Mouse (Mus musculus) T-cell, adult 2 months (primary cell): Measurements from ENCODE around the gene Asb6.

Experiments used
- DNase-seq: peaks from one replicate; pipeline ENCODE4 v3.0.0; 2022; ENCODE audit warnings: low spot score

The Asb6 gene

GRCm38 (mm10) chr2:30830283-30830795 lies at the start of gene Asb6:
Asb6 (minus strand) TSS chr2:30830333.
- no peak for DNase-seq

- DNase-seq, result no peak
Observed at GRCm38 (mm10) chr2:30879481-30879880, 49.3 kb upstream of the Asb6 start.

DNA sequence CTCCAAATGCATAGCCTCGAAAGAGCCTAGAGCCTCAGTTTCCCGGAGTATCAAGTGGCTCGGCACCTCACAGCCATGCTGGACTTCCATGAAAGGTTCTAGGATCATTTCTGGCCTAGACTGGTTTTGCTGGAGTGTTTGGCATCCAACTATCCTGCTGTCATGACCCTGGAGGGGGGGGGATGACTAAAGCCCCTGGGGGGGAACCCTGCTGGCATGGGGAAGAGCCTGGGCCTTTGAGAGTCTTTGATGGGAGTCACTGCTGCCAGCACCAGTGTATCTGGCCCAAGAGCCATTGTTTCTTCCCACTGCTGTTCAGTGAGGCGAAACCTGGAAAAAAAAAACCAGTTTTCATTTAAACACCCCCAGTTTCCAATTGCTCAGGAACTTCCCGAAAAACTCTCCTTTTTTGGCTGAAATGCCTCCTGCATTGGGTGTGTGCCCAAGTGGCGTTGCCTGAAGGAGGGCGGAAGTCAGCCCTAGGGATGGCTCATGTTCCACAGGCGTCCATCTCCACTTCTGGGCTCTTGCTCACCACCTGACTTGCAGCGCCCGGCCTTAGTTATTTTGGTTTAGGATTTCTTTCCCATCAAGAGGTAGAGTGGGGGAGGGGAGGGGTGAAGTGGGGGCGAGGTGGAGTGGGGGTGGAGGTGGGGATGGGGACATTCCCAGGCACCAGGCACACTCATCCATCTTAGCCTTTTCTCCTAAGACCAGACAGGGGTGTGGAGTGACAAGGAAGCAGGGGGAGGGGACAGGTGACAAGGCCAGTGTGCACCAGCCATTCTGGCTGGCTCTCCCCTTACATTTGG lies 45.7 kb upstream of the Asb6 start:
- DNase-seq, result no peak

- DNase-seq, result no peak
Observed at GRCm38 (mm10) chr2:30875096-30875495, 45.0 kb upstream of the Asb6 start.

- DNase-seq, result no peak
Observed at GRCm38 (mm10) chr2:30874445-30874844, 44.3 kb upstream of the Asb6 start.

DNA sequence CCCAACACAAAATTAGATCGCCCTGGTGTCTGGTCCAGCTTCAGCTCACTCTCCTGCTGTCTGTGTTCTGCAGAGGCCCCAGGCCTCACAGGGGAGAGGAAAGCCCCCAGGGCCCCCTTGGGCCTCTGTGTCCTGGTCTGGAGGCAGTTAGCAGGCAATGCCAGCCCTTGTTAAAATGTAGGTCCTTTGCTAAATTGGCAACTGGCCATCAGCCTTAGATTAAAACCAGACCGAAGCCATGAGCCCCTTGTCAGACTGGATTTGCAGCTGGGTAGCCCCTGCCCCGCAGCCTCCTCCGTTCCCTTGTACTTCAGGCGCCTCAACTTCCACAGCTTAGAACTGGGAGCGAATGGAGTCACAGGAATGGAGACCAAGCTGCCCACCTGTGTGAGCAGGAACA lies 42.5 kb upstream of the Asb6 start:
- DNase-seq, result no peak

DNA sequence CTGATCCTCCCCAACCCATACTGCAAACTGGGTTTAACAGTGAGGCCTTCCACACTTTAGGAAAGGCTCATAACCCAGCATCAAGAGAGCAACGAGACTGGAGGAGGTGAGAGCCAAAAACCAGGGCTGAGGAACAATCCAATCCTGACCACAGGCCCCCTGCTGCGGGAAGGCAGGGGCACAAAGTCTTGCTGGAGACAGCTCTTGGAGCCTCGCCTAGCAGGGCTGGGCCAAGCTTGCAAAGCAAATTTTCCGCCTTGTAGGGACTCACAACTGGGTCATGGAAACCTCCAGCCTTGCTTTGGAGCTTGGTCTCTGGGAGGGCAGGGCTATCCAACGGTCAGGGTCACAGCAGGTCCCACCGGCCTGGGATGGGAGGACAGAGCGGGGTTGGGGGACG lies 40.7 kb upstream of the Asb6 start:
- DNase-seq, result no peak

DNA sequence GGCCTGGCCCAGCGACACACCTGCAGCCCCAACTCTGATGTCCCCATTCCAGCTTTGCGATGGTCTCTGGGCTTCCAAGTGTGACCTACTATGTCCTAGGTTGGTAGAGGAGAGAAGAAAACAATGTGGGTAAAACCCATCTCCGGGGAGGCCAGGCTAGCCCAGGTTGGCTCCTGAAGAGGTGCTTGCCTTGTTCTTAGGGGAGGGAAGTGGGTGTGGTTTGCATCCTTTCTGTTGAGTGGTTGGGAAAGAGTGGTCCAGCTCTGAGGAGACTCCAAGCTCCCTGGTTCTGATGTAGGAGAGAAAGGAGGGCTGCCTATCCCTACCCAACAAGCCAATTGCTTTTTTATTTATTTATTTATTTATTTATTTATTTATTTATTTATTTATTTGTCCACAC lies 35.3 kb upstream of the Asb6 start:
- DNase-seq, result no peak

GRCm38 (mm10) chr2:30864968-30865381 lies 34.8 kb upstream of the Asb6 start:
- no peak for DNase-seq

DNA sequence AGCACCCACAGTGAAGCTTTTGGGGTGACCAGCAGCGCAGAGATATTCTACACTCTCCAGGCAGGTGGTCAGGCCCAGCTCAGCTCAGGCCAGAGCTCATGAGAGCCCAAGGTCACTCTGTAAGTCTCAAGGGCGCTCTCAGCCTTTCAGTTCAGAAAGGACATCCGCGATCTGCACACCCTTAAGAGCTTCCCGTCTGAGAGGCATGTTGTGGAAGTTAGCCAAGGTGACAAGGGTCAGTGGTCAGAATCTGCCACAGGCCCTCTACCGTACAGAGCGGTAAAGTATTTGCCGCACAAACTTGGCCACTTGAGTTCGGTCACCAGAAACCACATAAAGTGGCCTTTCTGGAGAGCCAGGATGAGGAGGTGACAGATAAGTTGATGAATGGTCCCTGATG lies 33.4 kb upstream of the Asb6 start:
- no peak for DNase-seq

- no peak for DNase-seq
Observed at GRCm38 (mm10) chr2:30862081-30862480, 31.9 kb upstream of the Asb6 start.

DNA sequence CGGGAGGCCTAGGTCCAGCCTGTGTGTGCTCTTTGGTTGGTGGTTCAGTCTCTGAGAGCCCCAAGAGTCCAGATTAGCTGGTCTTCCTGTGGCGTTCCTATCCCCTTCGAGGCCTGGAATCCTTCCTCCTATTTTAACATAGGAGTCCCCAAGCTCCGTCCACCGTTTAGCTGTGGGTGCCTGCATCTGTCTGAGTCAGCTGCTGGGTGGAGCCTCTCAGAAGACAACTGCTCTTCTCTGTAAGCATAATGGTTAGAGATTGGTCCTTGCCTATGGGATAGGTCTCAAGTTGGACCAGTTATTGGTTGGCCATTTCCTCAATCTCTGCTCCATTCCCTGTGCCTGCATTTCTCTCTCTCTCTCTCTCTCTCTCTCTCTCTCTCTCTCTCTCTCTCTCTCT lies 29.6 kb upstream of the Asb6 start:
- no peak for DNase-seq

DNA sequence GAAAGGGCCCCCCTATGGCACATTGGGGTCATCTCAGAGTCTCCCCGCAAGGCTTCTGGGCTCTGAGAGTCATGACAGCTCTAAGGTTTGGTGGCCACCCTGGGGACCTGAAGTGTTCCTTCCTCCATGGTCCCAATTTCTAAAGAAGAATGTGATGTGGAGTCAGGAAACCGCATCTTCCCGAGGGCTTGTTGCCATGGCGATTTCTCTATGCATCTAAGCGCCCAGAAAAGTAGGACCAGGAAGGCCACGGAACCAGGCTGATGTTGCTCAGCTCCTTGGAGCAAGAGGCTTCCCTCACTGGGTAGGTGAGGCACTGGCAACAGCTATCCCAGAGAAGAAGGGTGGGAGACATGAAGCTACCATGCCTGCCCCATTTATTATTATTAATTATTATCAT lies 26.9 kb upstream of the Asb6 start:
- DNase-seq, result no peak

DNA sequence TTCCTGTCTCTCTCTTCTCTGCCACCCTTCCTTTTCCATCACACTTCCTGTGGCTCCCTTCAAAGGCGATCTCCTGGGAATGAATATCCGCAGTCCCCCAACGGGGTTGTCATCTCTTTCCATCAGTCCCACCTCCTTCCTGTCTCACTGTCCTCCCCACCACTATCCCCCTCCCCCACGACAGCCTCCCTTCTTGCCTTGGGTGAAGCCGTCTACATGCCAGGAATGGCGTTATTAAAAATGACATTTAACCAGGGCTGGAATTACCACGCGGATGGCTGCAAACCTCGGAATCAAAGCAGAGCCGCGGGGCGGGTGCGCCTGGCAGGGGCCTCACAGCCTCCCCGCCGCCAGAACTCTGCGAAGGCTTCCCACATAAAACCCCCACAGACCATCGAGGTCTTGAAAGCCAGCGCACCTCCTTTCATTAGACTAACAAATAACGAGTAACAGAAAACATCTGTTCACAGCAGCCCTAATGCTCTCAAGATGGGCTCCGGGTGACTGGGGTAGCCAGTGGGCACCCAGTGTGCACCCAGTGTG lies 22.7 kb upstream of the Asb6 start:
- DNase-seq, result no peak

GRCm38 (mm10) chr2:30850581-30850980 lies 20.4 kb upstream of the Asb6 start:
- DNase-seq, result no peak

DNA sequence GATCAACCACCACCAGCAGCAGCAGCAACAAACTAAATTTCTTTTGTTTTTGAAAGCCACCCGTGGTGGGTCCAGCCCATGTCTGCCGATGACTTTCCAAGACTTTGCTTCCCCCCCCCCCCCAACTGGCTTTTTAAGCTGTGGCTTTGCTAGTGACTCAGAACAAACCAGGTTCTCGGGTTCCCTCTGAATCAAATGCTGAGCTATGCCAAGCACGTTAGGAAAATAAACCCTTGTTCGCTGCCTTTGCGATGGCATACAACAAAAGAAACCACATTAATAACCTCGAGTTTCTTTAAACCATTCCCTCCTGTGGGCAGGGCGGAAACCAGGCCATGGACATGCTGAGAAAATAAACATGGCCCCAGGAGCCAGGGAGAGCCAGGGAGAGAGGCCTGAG lies 18.1 kb upstream of the Asb6 start:
- no peak for DNase-seq

- DNase-seq, result no peak
Observed at GRCm38 (mm10) chr2:30846723-30847122, 16.6 kb upstream of the Asb6 start.

DNA sequence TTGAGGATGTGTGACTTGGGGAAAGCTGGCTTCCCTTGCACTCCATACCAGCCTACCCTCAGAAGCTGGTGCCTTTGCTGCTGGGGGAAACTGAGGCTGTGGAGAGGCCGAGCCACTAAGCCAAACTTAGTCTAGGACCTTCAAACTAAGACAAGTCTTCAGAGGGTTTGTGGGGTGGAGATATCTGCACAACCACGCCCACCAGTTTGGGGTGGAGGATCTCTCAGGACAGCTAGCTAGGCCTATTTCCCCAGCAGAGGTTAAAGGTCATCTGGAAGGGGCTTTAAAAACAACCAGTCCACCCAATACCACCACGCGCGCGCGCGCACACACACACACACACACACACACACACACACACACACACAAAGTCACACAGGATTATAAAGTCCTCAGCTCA lies 16.1 kb upstream of the Asb6 start:
- no peak for DNase-seq

- no peak for DNase-seq
Observed at GRCm38 (mm10) chr2:30845152-30846070, 15.3 kb upstream of the Asb6 start.

- no peak for DNase-seq
Observed at GRCm38 (mm10) chr2:30842615-30843014, 12.5 kb upstream of the Asb6 start.

GRCm38 (mm10) chr2:30836238-30836990 lies 6.3 kb upstream of the Asb6 start:
- DNase-seq, result no peak
